Mouse (Mus musculus): ENCODE data around the gene Resp18.

- TF ChIP-seq CTCF (conservative IDR thresholded peaks at IDR 0.05 in 1 of 2, IDR thresholded peaks at IDR 0.05 in 1 of 2; ENCODE audit: low read depth in 2 of 2, low read length in 2 of 2), result no peak
- no peak for TF ChIP-seq POLR2A (IDR thresholded peaks at IDR 0.05; ENCODE audit: low read depth, low read length)
- no peak for TF ChIP-seq ZC3H11A (IDR thresholded peaks at IDR 0.05; ENCODE audit: low read depth, low read length)
- no peak for TF ChIP-seq MAX (IDR thresholded peaks at IDR 0.05; ENCODE audit: low read length)
- no peak for TF ChIP-seq IRF4 (IDR thresholded peaks at IDR 0.05; ENCODE audit: low read depth, low read length)
- no peak for TF ChIP-seq NELFE (IDR thresholded peaks at IDR 0.05; ENCODE audit: low read depth, low read length)
- TF ChIP-seq ZKSCAN1 (IDR thresholded peaks at IDR 0.05; ENCODE audit: borderline replicate concordance, low read depth, low read length), result no peak
- TF ChIP-seq MYC (IDR thresholded peaks at IDR 0.05; ENCODE audit: low read depth, low read length), result no peak
Measured at GRCm38 (mm10) chr1:75277195-75278188, 723 bp downstream of the Resp18 start.

Measured in CH12.LX (cell line).